Mouse (Mus musculus): ENCODE results near the gene Mtmr11. TPM values are rescaled to one million over a fixed set of nuclear protein-coding genes. Genes with fewer than 3 reads are reported as not detected.
A peak's percentile ranks its signal among the peaks of the same experiment; 100 is the strongest.

Gene Mtmr11
- 1 to 10 TPM; 9.3 to 9.7 TPM for total RNA-seq (2021)
- long read RNA-seq, experiment 1, partial matches to known transcripts, result 2 of 8 reads
- long read RNA-seq, experiment 1, other reads (novel, unspliced or antisense), result 2 of 8 reads
- long read RNA-seq, experiment 2, partial matches to known transcripts, result 2 of 10 reads
- long read RNA-seq, experiment 2, other reads (novel, unspliced or antisense), result 5 of 10 reads

GRCm38 (mm10) chr3:96161869-96162840, at the start of gene Mtmr11:
Mtmr11 (plus strand) TSS chr3:96162004.
- DNase-seq (ENCODE audit: low spot score in 2 of 2), result peak in 1 of 2 experiments; percentile 38

GRCm38 (mm10) chr3:96113251-96113650, 48.6 kb upstream of the Mtmr11 start:
- DNase-seq (ENCODE audit: low spot score in 2 of 2), result no peak

DNA sequence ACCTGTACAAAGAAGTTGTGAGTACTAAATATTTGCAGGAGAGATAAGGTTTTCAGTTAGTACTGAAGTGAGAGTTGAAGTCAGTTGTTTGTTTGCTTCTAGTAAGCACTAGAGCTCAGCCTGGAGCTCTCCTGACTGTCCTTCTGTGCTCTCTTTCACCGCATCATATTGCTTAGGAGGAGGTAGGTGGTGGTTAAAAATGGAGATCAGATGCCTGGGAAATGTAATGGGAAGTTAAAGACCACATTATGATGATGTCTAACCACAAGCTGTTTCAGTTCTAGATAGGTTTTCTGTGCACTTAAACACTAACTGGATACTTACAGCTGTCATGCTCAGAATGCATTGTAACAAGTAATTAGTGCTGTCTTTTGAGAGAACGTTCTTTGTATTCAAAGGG, 43.7 kb upstream of the Mtmr11 start:
- no peak for DNase-seq (ENCODE audit: low spot score in 2 of 2)

GRCm38 (mm10) chr3:96118702-96119101, 43.1 kb upstream of the Mtmr11 start:
- no peak for DNase-seq (ENCODE audit: low spot score in 2 of 2)

- no peak for DNase-seq (ENCODE audit: low spot score in 2 of 2)
These were observed 37.6 kb upstream of the Mtmr11 start for GRCm38 (mm10) chr3:96124235-96124634.

- DNase-seq (ENCODE audit: low spot score in 2 of 2), result no peak
These were observed 33.7 kb upstream of the Mtmr11 start for GRCm38 (mm10) chr3:96128128-96128527.

- no peak for DNase-seq (ENCODE audit: low spot score in 2 of 2)
These were observed 29.3 kb upstream of the Mtmr11 start for GRCm38 (mm10) chr3:96132478-96132877.

GRCm38 (mm10) chr3:96133327-96133905, 28.4 kb upstream of the Mtmr11 start:
- no peak for DNase-seq (ENCODE audit: low spot score in 2 of 2)

GRCm38 (mm10) chr3:96135011-96135410, 26.8 kb upstream of the Mtmr11 start:
- no peak for DNase-seq (ENCODE audit: low spot score in 2 of 2)

DNA sequence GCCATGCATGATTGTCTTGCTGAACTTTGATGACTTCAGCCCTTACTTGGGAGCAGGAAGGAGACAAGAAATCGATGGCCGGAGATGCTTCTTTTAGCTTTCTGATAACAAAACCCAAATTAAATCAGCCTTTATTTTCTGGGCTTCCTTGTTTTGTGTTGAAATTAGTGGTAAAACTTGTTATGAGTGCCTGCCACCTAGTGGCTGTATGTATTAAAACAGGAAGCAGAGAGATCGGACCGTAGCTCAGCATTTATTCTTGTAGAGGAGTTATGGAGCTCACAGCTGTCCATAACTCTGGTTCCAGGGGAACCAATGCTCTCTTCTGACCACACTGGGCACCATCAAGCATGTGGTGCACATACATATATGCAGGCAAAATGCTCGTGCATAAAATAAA, 13.9 kb upstream of the Mtmr11 start:
- DNase-seq (ENCODE audit: low spot score in 2 of 2), result no peak

GRCm38 (mm10) chr3:96151836-96152235, 10.0 kb upstream of the Mtmr11 start:
- no peak for DNase-seq (ENCODE audit: low spot score in 2 of 2)

GRCm38 (mm10) chr3:96152611-96153010, 9.2 kb upstream of the Mtmr11 start:
- no peak for DNase-seq (ENCODE audit: low spot score in 2 of 2)

- DNase-seq (ENCODE audit: low spot score in 2 of 2), result no peak
These were observed 6.3 kb upstream of the Mtmr11 start for GRCm38 (mm10) chr3:96155501-96155900.

DNA sequence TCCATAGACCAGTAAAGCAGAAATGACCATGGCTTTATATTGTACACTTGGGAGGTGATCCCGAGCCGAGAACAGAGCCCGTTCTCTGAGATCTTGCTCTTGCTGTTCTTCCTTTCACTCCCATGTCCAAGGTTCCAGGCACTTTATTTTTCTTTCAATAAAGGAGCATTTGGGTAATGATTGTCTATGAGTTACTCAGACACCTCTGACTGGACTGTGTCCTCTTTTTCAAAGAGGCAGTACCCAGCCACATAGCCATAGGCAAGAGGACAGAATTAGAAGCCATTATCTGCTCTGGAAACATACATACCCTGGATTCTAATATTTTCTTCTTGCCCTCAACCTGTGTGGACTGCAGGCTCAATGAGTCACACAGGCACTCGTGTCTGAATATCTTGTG, 2.0 kb upstream of the Mtmr11 start:
- no peak for DNase-seq (ENCODE audit: low spot score in 2 of 2)

GRCm38 (mm10) chr3:96160222-96160802, 1.5 kb upstream of the Mtmr11 start:
- DNase-seq (ENCODE audit: low spot score in 2 of 2), result no peak

- no peak for DNase-seq (ENCODE audit: low spot score in 2 of 2)
These were observed 844 bp upstream of the Mtmr11 start for GRCm38 (mm10) chr3:96160803-96161516.

- DNase-seq (ENCODE audit: low spot score in 2 of 2), result no peak
These were observed 1.2 kb downstream of the Mtmr11 start for GRCm38 (mm10) chr3:96163040-96163439.

- DNase-seq (ENCODE audit: low spot score in 2 of 2), result no peak
These were observed 6.8 kb downstream of the Mtmr11 start for GRCm38 (mm10) chr3:96168466-96169158.

GRCm38 (mm10) chr3:96170276-96170675, 8.5 kb downstream of the Mtmr11 start:
- DNase-seq (ENCODE audit: low spot score in 2 of 2), result no peak

DNA sequence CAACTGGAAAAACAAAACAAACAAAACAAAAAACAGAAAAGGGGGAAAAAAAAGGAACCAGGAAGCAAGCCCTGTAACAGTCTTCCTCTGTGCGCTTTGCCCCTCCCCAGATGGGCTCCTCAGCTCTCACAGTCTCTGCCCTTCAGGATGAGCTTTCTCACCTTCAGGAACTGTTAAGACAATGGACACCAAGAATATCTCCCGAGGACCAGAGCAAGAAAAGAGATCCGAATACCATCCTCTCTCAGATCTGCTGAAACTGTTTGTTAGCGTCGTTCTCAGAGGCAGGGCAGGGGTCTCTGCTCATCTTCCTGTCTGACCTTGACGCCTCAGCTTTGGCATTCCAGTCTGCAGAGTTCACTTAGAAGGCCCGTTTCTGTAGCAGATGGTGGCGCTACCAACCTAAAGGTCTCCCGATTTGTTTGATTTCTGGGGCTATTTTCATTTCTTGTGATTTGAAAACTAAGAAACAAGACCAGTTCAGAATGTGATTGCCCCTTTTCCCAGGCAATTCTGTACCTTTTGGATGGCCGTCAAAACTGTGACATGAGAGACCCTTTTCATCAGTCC, 9.3 kb downstream of the Mtmr11 start:
- DNase-seq (ENCODE audit: low spot score in 2 of 2), result no peak
